Mouse (Mus musculus): ENCODE data around the gene Thap11.
A peak's percentile ranks its signal among the peaks of the same experiment; 100 is the strongest.

Thap11 gene

DNA sequence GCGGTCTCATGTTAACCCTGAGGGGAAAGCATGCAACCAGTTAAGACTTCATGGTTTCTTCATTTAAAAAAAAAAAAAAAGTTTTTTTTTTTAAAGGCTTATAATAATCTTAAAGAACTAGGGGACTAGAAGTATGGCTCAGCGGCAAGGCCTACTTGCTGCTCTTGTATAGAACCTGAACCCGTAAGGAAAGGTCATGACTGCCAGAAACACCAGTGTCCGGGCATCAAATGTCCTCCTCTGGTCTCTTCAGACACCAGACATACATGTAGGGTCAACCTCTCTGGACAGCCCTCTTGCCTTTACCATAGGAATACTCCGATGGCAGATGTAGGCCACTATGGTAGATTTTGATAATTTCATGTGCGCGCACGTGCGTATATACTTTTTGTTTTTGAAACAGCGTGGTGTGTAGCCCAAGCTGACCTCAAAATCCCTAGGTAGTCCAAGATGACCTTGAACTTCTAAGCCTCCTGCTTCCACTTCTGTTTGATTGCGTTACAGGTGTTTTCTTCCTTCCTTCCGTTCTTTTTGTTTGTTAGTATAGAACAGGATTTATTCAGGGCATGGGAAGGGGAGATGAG is 2.7 kb upstream of the Thap11 start:
- no peak for DNase-seq (ENCODE audit: low spot score)

DNA sequence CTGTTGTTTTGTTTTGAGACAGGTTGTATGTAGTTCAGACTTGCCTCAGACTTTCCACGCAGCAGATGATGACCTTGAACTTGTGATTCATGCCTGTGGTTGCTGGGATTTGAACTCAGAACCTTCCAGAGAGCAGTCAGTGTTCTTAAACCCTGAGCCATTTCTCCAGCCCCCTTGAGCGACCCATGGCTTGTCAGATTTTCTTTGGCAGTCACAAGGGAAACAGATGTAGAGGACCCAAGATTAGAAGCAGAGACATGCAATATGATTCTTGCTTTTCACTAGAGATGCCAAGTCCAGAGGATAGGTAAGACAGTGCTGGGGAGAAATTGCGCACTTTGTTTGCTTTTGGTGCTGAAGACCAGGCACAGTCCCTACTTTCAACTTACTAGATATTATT is 1.8 kb upstream of the Thap11 start, which contains the start of gene Cenpt:
Gene Cenpt (minus strand): TSS at position 101 of the 400 bp plus-strand sequence.
- DNase-seq (ENCODE audit: low spot score): no peak

- DNase-seq (ENCODE audit: low spot score): no peak
Measured at GRCm38 (mm10) chr8:105854303-105854702, 629 bp upstream of the Thap11 start.

GRCm38 (mm10) chr8:105855248-105856167 is 576 bp downstream of the Thap11 start:
- DNase-seq (ENCODE audit: low spot score): peak; percentile 28

- no peak for DNase-seq (ENCODE audit: low spot score)
Measured at GRCm38 (mm10) chr8:105856168-105856835, 1.4 kb downstream of the Thap11 start.

GRCm38 (mm10) chr8:105858495-105858894 is 3.6 kb downstream of the Thap11 start:
- DNase-seq (ENCODE audit: low spot score): no peak

- DNase-seq (ENCODE audit: low spot score): no peak
Measured at GRCm38 (mm10) chr8:105859314-105859713, 4.4 kb downstream of the Thap11 start.

DNA sequence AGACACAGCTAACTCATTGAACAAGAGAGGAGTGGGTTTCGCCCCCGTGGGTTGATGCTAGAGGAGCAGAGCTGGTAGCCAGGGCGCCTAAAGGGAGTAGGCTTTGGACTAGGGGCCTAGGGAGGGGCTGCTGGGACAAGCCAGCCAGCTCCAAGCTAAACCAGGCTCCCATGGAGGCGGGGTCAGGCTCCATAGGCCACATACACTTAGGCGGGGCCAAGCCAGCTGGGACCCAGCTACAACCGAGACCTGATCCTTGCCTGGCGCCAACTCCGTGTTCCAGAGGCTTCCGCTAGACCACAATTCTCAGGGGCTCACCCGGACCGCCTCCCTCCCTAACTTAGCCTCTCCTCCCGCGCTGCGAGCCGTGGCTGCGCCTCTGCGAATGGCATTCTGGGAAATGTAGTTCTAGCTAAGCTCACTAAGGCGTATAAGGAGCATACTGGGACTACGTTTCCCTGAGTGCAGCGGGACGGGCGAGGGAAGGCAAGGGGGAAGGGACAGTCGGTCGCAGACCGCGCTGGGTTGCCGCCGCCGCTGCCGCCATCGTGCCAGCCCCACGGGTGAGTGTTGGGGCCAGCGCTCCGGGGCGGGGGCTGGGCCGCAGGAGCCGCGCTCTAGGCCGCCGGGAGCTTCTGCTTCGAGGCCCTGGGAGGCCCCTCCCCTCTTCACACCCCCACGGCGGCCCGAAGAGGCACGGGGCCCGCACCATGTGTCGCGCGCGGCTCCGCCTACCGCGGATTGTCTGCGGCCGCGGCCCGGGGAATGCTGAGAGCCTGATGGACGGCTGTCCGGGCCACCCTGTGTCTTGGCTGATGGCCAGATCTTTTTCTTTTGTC is 5.4 kb downstream of the Thap11 start, which contains the start of gene Nutf2:
Gene Nutf2 (plus strand): TSS at position 438 of the 839 bp plus-strand sequence.
- peak; percentile 75 for DNase-seq (ENCODE audit: low spot score)

DNA sequence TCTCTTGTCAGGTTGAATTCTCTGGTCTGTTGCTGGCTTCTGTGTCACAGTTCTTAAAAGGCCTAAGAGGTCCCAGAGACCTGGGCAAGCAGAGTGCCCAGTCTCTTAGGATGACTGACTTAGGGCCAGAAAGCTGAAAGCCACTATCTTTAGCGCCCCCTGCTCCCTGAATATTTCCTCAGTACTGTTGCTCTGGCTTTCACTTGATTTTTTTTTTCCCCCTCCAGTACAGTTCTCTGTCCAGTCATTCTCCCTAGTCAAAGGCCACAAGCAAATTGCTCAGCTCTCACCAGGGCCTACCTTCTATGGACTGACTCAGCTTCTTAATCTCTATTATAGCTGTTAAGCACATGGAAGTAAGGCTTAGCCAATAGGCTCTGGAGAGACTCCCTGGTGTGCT is 7.0 kb downstream of the Thap11 start:
- no peak for DNase-seq (ENCODE audit: low spot score)

DNA sequence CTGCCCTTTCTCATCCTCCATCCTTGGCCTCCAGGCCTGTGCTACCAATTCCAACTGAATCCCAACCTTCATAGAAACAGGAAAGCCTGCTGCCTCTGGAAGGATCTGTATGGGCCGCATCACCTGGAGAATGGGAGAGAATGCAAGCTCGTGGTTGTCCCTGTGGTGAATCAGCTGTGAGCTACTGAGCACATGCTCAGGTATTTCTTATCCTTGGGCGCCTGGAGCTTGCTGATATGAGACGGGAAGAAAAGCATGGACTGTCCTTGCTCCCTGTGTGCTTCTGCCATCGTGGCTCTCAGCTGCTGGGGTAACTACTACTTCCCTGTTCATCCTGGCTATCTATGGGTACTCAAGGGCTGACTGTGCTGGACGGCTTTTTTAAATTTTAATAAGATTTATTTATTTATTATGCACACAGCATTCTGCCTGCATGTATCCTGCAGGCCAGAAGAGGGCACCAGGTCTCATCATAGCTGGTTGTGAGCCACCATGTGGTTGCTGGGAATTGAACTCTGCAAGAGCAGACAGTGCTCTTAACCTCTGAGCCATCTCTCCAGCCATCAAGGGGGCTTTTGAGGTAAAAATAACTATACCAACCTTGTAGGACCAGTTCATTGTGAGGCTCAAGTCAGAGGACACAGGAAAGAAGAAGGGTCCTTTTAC is 11.6 kb downstream of the Thap11 start:
- DNase-seq (ENCODE audit: low spot score): no peak

DNA sequence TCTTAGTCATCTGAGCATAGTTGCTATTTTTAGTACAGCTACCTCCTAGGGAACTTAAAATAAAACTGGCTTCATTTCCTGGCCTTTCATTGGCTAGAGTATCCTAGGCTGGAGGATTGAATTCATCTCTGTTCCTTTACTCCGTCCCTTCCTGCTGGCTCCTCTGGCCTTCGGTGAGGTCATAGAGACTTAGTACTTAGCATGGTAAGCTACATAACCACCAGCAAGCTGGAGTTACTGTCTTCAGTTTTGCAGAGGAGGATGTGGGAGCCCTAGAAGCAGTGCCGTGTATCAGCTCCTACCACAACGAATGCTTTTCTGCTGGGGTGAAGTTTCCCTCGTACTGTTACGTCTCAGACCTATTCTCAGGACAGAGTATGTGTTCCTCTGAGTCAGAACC is 19.4 kb downstream of the Thap11 start:
- no peak for DNase-seq (ENCODE audit: low spot score)

DNA sequence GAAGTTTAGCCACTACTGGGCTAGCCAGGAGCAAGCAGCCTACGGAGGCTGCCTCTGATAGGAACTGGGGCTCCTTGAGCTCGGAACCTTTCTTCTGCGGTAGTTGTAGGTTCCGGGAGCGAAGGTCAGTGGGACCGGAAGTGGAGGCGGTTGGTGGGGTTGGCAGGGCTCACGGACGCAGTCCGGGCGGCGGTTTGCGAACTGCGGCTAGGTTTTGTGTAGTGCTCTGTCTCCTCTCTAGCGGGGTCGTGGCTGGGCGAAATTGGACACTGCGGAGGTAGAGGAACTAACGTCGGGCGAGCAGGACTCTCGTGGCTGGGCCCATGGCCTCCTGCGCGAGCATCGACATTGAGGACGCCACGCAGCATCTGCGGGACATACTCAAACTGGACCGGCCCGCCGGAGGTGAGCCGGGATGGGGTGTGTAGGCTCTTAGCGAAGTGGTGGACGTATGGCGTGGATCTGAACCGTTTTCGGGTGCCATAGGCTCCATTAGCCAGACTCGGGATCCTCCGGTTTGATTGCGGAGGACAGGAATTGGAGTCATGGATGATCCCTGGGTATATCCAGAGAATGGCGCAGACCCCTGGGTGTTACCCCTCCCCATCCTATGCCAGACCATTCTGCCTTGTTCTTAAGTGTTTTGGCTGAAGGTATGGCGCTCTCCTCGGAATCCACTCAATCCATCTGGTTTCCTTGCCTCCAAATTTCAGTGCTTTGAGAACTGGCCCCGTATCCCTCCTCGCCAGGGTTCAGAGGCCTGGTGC is 26.0 kb downstream of the Thap11 start, which contains the start of gene Edc4:
Gene Edc4 (plus strand): TSS at position 128 of the 767 bp plus-strand sequence.
- DNase-seq (ENCODE audit: low spot score): peak; percentile 78

GRCm38 (mm10) chr8:105889756-105890465 is 35.0 kb downstream of the Thap11 start:
- DNase-seq (ENCODE audit: low spot score): no peak

- no peak for DNase-seq (ENCODE audit: low spot score)
Measured at GRCm38 (mm10) chr8:105890870-105891269, 35.9 kb downstream of the Thap11 start.

GRCm38 (mm10) chr8:105892432-105892831 is 37.5 kb downstream of the Thap11 start:
- no peak for DNase-seq (ENCODE audit: low spot score)

DNA sequence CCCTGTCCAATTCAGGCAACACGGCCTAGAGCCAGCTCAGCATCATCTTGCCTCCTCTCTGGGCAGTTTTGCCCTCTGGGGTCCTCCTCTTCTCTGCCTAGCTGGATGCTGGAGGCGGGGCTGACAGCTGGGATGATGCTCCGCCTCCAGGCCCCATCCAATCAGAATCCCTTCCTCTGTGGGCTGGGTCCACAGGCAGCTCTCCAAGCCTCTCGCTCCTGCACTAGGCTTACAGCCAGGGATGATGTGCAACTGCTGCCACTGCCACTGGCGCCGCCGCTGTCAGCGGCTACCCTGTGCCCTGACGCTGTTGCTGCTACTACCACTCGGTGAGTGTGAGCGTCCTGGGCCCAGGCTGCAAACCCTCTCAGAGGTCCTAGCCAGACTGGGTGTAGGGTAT is 38.4 kb downstream of the Thap11 start, which contains the start of gene Nrn1l:
Gene Nrn1l (plus strand): TSS at position 229 of the 400 bp plus-strand sequence.
- DNase-seq (ENCODE audit: low spot score): no peak

DNA sequence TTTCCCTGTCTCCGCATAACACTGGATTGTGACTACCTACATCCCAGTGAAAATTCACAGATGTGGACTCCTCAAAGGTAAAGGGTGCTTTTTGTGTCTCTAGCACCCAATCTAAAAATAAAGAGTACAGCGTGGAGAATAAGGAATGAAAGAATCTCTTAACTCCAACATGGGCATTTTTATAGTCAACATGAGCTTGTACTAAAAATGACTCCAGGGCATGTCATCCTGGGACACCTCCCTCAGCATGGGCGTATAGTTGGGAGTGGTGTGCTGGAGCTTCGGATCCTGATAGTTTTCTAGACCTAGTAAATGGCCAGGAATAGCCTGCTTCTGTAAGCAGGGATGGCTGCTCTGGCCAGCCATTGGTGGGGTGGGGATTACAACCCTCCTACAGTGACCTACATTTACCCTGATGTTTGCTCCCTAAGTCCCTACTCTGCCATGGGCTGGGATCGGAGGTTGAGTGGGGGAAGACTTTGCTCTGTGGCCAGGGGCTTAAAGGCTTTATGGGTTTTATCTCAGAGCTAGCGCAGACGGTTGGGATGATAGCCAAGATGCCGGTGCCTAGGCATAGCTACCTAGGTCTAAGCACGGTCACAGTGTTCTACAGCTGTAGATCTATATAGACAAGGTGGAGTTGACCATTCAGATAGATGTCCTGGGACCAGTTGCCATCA is 43.0 kb downstream of the Thap11 start:
- no peak for DNase-seq (ENCODE audit: low spot score)

- peak; percentile 92 for DNase-seq (ENCODE audit: low spot score)
Measured at GRCm38 (mm10) chr8:105900180-105900940, 45.4 kb downstream of the Thap11 start, which contains the start of gene Pskh1. Gene Pskh1, plus strand, starts transcription at chr8:105900441.
